Mouse (Mus musculus): ENCODE results near the gene Klhl41. TPM values are rescaled to one million over a fixed set of nuclear protein-coding genes. Genes with fewer than 3 reads are reported as not detected.

The Klhl41 gene
- polyA plus RNA-seq, 1 experiment from 2014 or later = 29.1 TPM

DNA sequence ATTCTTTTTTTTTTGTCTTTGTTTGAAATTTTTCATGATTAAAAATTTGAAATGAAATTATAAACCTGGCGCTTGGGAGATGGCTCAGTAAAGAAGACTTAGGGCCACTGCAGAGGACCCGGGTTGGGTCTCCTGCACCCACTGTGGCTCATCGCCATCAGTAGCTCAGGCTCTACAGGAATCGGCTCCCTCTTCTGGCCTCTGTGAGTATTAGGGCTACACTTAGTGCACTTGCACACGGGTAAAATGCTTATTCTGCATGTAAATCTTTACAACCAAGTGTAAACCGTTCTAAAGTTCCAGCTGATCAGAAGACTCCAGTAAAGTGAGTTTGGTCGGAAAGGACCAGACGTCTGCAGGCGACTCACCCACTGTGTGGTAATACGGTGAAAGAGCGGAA is 23.6 kb downstream of the Klhl41 start:
- 94% methylated on average over 11 of the region's 11 CpGs for WGBS
- ATAC-seq (replicated peaks; ENCODE audit: extremely low read depth, insufficient read depth, low FRiP score) = no peak

DNA sequence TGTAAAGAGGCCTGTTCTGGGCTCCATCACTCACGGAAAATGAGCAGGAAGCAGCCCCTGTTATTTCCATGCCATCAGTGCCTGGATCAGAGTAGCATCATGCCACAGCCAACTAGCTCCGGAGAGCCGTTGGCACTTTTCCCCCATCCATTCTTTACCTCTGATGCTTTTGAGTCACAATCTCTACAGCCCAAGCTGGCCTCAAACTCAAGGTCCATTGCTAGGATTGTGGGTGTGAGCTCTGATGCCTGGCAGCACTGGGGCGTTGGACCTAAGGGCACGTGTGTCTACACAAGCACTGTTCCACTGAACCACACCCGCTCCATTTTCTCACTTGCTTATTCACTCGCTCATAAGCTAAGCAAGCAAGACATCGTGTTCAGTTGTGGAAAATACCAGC is 30.5 kb downstream of the Klhl41 start:
- 92% methylated on average over 8 of the region's 8 CpGs for WGBS
- no peak for ATAC-seq (replicated peaks; ENCODE audit: extremely low read depth, insufficient read depth, low FRiP score)
- H3K4me1 ChIP-seq (ENCODE audit: control insufficient read depth, insufficient read depth, low read length) = no peaks in the 10 kb centered on the region
- H3K9me3 ChIP-seq (replicated peaks; ENCODE audit: control insufficient read depth, low read length) = no peaks in the 10 kb centered on the region
- H3K4me3 ChIP-seq (ENCODE audit: low read length) = no peak overlapping the region
- H3K9ac ChIP-seq (ENCODE audit: low read length) = no peak overlapping the region
- H3K27ac ChIP-seq (ENCODE audit: low read length) = no peak overlapping the region
- H3K4me2 ChIP-seq (ENCODE audit: low read depth, low read length) = no peak overlapping the region
- no peaks in the 10 kb centered on the region for H3K27me3 ChIP-seq (ENCODE audit: control insufficient read depth, insufficient read depth, low read length)
- peaks cover 35% of the 10 kb centered on the region for H3K36me3 ChIP-seq (ENCODE audit: control insufficient read depth, insufficient read depth)

More for the DNA sequence above, 23.6 kb downstream of the Klhl41 start:
- Histone ChIP-seq H3K4me2 (ENCODE audit: low read depth, low read length) (no peak overlapping the region), H3K9me3 (replicated peaks; ENCODE audit: control insufficient read depth, low read length) (no peaks in the 10 kb centered on the region), H3K27me3 (ENCODE audit: control insufficient read depth, insufficient read depth, low read length) (no peaks in the 10 kb centered on the region), H3K36me3 (ENCODE audit: control insufficient read depth, insufficient read depth) (peaks cover 51% of the 10 kb centered on the region), H3K4me1 (ENCODE audit: control insufficient read depth, insufficient read depth, low read length) (no peaks in the 10 kb centered on the region), H3K27ac (ENCODE audit: low read length) (no peak overlapping the region), H3K4me3 (ENCODE audit: low read length) (no peak overlapping the region), H3K9ac (ENCODE audit: low read length) (no peak overlapping the region)

DNA sequence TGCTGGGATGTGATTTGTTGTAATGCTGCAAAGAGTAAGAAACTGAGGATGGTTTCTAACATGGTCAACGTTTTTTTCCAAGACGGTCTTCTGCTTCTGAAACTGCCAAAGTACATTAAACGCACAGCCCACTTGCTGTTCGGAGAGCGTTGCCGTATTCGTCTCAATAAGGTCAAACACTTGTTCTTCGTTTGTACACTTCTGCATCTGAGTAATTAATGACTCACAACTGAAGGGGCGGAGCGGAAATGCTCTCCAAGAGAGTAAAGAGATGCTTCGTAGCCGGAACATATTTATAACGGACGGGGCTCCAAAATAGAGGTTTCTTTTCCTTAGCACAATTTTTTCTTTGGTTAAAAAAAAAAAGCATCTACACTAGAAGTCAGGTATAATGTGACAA is 42.3 kb downstream of the Klhl41 start:
- Histone ChIP-seq H3K4me2 (ENCODE audit: low read depth, low read length) (peak overlapping the region; percentile 73), H3K27ac (ENCODE audit: low read length) (no peak overlapping the region)
- ATAC-seq (replicated peaks; ENCODE audit: extremely low read depth, insufficient read depth, low FRiP score) = no peak

DNA sequence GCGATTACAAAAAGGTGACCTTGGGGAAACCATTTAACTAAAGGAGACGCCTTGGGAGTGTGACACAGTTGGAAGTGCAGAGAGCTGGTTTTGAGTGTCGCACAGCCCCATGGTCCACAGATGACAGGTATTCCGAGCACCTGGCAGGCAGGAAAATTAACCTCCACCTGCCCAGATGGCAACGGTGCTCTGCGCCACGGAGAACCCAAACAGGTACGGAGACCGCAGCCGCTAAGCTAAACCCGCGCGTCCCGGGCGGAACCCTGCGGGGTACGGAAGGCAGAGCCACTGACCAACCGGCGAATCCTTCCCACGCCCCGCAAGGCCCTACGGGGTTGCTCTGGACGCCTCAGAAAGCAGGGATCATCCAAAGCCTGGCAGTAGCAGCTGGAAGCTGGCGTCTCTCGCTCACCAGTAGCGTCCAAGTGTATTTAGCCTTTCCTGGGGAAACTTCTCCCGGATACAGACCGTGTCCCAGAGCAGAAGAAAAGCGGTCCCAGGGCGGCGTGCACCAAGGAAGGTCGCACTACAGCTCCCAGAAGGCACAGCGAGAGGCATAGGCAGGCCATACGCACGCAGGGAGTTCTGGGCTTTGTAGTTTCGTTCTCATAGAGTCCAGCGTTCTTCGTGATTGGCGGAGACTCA is 43.2 kb downstream of the Klhl41 start, which contains the start of gene Fastkd1:
Gene Fastkd1 (minus strand): TSS at position 536 of the 645 bp plus-strand sequence.
- H3K9ac ChIP-seq (ENCODE audit: low read length) = peak within 1 kb of the TSS; percentile 93
- under 1% methylated on average over 39 of the region's 39 CpGs for WGBS
- ATAC-seq (replicated peaks; ENCODE audit: extremely low read depth, insufficient read depth, low FRiP score) = peak; percentile 96

More for the DNA sequence above, 42.3 kb downstream of the Klhl41 start:
- H3K36me3 ChIP-seq (ENCODE audit: control insufficient read depth, insufficient read depth) = peaks cover 12% of the 10 kb centered on the region
- peak overlapping the region; percentile 93; the same call in 1 of the 2 replicates for H3K9ac ChIP-seq (ENCODE audit: low read length)
- no peaks in the 10 kb centered on the region for H3K27me3 ChIP-seq (ENCODE audit: control insufficient read depth, insufficient read depth, low read length)
- H3K4me3 ChIP-seq (ENCODE audit: low read length) = peak overlapping the region; percentile 6; the same call in 1 of the 2 replicates
- 87% methylated on average over 14 of the region's 14 CpGs for WGBS
- H3K9me3 ChIP-seq (replicated peaks; ENCODE audit: control insufficient read depth, low read length) = no peaks in the 10 kb centered on the region
- H3K4me1 ChIP-seq (ENCODE audit: control insufficient read depth, insufficient read depth, low read length) = peaks cover 2% of the 10 kb centered on the region

DNA sequence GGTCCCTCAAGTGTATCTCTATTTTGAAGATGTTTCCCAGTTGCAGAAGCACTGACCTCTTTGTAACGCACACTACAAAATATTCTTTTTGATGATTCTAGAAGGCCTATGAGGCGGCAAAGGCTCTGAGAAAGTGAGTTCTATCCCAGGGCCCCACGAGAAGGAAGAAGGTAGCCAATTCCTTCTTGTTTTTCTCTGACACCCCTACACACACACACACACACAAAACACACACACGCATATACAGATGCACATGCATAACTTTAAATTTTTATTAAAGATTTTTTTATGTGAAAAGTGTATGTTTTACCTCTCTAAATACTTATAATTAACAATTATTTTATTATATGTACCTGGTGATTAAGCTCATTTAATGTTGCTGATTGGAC is 43.7 kb downstream of the Klhl41 start:
- ATAC-seq (replicated peaks; ENCODE audit: extremely low read depth, insufficient read depth, low FRiP score) = no peak
- H3K27ac ChIP-seq (ENCODE audit: low read length) = no peak overlapping the region
- no peak overlapping the region for H3K9ac ChIP-seq (ENCODE audit: low read length)
- WGBS = 24% methylated on average over 4 of the region's 4 CpGs
- peaks cover 7% of the 10 kb centered on the region; the same call in 1 of the 2 replicates for H3K36me3 ChIP-seq (ENCODE audit: control insufficient read depth, insufficient read depth)
- no peaks in the 10 kb centered on the region for H3K9me3 ChIP-seq (replicated peaks; ENCODE audit: control insufficient read depth, low read length)
- peak overlapping the region; percentile 73 for H3K4me2 ChIP-seq (ENCODE audit: low read depth, low read length)
- H3K27me3 ChIP-seq (ENCODE audit: control insufficient read depth, insufficient read depth, low read length) = no peaks in the 10 kb centered on the region
- peaks cover 2% of the 10 kb centered on the region for H3K4me1 ChIP-seq (ENCODE audit: control insufficient read depth, insufficient read depth, low read length)
- peak overlapping the region; percentile 96 for H3K4me3 ChIP-seq (ENCODE audit: low read length)

More for the DNA sequence above, 43.2 kb downstream of the Klhl41 start, which contains the start of gene Fastkd1:
- peak within 1 kb of the TSS; percentile 73 for H3K4me2 ChIP-seq (ENCODE audit: low read depth, low read length)
- peak within 1 kb of the TSS; percentile 97 for H3K27ac ChIP-seq (ENCODE audit: low read length)
- no peaks in the 10 kb centered on the region for H3K27me3 ChIP-seq (ENCODE audit: control insufficient read depth, insufficient read depth, low read length)
- H3K36me3 ChIP-seq (ENCODE audit: control insufficient read depth, insufficient read depth) = peaks cover 10% of the 10 kb centered on the region; the same call in 1 of the 2 replicates
- H3K4me1 ChIP-seq (ENCODE audit: control insufficient read depth, insufficient read depth, low read length) = peaks cover 2% of the 10 kb centered on the region
- H3K9me3 ChIP-seq (replicated peaks; ENCODE audit: control insufficient read depth, low read length) = no peaks in the 10 kb centered on the region
- H3K4me3 ChIP-seq (ENCODE audit: low read length) = peak within 1 kb of the TSS; percentile 96

DNA sequence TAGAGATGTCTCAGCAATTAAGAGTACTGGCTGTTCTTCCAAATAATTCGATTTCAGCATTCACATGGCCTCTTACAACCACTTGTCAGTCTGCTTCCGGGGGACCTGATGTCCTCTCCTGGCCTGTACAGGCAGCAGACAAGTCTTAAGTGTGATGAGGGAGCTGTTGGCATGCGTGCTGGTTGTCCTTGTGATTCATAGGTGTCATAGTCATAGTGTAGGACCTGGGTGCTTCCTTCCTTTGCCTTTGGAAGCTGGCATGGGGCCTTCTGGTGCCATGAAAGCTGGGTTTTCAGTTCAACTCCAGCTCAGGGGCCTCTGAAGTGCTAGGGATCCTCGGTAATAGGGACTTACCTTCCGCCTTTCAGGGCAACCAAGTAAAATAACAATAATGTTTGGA is 44.2 kb downstream of the Klhl41 start:
- no peak for ATAC-seq (replicated peaks; ENCODE audit: extremely low read depth, insufficient read depth, low FRiP score)
- WGBS = 71% methylated on average over 5 of the region's 5 CpGs

DNA sequence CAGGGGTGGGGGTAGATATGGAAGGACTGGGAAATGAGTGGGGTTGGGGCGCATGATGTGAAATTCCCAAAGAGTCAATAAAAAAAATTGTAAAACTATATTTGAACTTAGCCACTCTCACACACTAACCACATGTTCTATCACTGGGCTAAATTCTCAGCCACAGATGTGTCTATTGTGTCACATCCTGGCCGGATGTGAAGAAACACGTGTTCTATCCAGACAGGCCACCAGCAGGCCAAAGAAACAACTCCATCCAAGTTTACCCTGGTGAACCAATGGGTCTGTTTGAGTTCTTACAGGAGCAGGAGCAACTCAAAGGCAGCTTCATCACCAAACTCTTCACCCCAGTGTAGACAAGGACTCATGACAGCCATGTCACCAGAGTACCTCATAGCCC is 46.6 kb downstream of the Klhl41 start:
- peaks cover 2% of the 10 kb centered on the region for H3K4me1 ChIP-seq (ENCODE audit: control insufficient read depth, insufficient read depth, low read length)
- H3K4me3 ChIP-seq (ENCODE audit: low read length) = no peak overlapping the region
- H3K4me2 ChIP-seq (ENCODE audit: low read depth, low read length) = no peak overlapping the region
- WGBS = 69% methylated on average over 3 of the region's 3 CpGs
- no peaks in the 10 kb centered on the region; the same call in 1 of the 2 replicates for H3K27me3 ChIP-seq (ENCODE audit: control insufficient read depth, insufficient read depth, low read length)
- no peaks in the 10 kb centered on the region for H3K9me3 ChIP-seq (replicated peaks; ENCODE audit: control insufficient read depth, low read length)
- no peaks in the 10 kb centered on the region for H3K36me3 ChIP-seq (ENCODE audit: control insufficient read depth, insufficient read depth)
- H3K27ac ChIP-seq (ENCODE audit: low read length) = no peak overlapping the region
- no peak for ATAC-seq (replicated peaks; ENCODE audit: extremely low read depth, insufficient read depth, low FRiP score)
- no peak overlapping the region for H3K9ac ChIP-seq (ENCODE audit: low read length)

More for the DNA sequence above, 44.2 kb downstream of the Klhl41 start:
- Histone ChIP-seq H3K4me2 (ENCODE audit: low read depth, low read length) (no peak overlapping the region), H3K27ac (ENCODE audit: low read length) (no peak overlapping the region), H3K27me3 (ENCODE audit: control insufficient read depth, insufficient read depth, low read length) (no peaks in the 10 kb centered on the region), H3K4me1 (ENCODE audit: control insufficient read depth, insufficient read depth, low read length) (peaks cover 2% of the 10 kb centered on the region), H3K9ac (ENCODE audit: low read length) (no peak overlapping the region), H3K9me3 (replicated peaks; ENCODE audit: control insufficient read depth, low read length) (no peaks in the 10 kb centered on the region), H3K36me3 (ENCODE audit: control insufficient read depth, insufficient read depth) (peaks cover 7% of the 10 kb centered on the region; the same call in 1 of the 2 replicates), H3K4me3 (ENCODE audit: low read length) (no peak overlapping the region)

DNA sequence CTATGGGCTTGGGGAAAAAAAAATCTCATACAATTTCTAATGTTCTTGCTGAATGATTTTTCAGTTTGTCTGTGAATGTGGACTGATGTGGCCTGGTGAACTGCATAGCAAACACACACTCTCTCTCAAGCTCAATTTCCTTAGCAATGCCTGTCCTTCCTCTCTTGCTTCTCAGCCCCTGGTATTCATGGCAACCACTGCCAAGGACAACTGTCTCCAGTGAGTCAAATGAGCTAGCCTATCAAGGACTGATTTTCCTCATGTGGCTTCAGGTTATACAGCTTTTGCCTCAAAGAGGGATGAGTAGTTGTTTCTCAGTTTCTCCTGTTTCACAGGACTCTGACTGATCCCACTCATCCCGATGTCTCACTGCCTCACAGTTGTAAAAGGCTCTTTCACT is 49.2 kb downstream of the Klhl41 start:
- ATAC-seq (replicated peaks; ENCODE audit: extremely low read depth, insufficient read depth, low FRiP score) = no peak

DNA sequence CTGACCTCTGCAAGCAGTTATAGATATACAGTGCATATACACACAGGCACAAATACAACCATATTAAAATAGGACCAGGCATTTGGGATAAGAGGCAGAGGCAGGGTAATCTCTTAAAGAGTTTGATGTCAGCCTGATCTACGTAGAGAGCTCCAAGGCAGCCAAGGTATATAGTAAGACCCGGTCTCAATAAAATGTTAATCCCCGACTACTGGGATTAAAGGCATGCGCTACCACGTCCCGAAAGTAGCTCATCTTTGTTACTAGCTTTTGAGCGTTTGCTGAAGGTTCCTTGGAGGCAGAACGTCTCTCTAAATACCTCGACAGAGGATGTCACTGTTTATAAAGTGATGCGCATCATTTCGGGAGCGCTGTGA is 52.3 kb downstream of the Klhl41 start, which contains the start of gene Ppig:
Gene Ppig (plus strand): TSS at position 273 of the 377 bp plus-strand sequence.
- peak within 1 kb of the TSS; percentile 91 for H3K27ac ChIP-seq (ENCODE audit: low read length)
- WGBS = 6% methylated on average over 12 of the region's 12 CpGs
- H3K4me3 ChIP-seq (ENCODE audit: low read length) = peak within 1 kb of the TSS; percentile 82
- H3K9me3 ChIP-seq (replicated peaks; ENCODE audit: control insufficient read depth, low read length) = no peaks in the 10 kb centered on the region
- H3K36me3 ChIP-seq (ENCODE audit: control insufficient read depth, insufficient read depth) = no peaks in the 10 kb centered on the region
- ATAC-seq (replicated peaks; ENCODE audit: extremely low read depth, insufficient read depth, low FRiP score) = no peak
- H3K4me1 ChIP-seq (ENCODE audit: control insufficient read depth, insufficient read depth, low read length) = peaks cover 6% of the 10 kb centered on the region; the same call in 1 of the 2 replicates
- no peaks in the 10 kb centered on the region; the same call in 1 of the 2 replicates for H3K27me3 ChIP-seq (ENCODE audit: control insufficient read depth, insufficient read depth, low read length)
- peak within 1 kb of the TSS; percentile 93 for H3K9ac ChIP-seq (ENCODE audit: low read length)
- H3K4me2 ChIP-seq (ENCODE audit: low read depth, low read length) = peak within 1 kb of the TSS; percentile 92

More for the DNA sequence above, 49.2 kb downstream of the Klhl41 start:
- Histone ChIP-seq H3K4me2 (ENCODE audit: low read depth, low read length) (no peak overlapping the region), H3K27ac (ENCODE audit: low read length) (no peak overlapping the region), H3K9me3 (replicated peaks; ENCODE audit: control insufficient read depth, low read length) (no peaks in the 10 kb centered on the region), H3K9ac (ENCODE audit: low read length) (no peak overlapping the region), H3K4me1 (ENCODE audit: control insufficient read depth, insufficient read depth, low read length) (0 out of 2 replicates have a peak, but pooled peaks cover 2% of the 10 kb centered on the region), H3K36me3 (ENCODE audit: control insufficient read depth, insufficient read depth) (no peaks in the 10 kb centered on the region), H3K27me3 (ENCODE audit: control insufficient read depth, insufficient read depth, low read length) (no peaks in the 10 kb centered on the region; the same call in 1 of the 2 replicates), H3K4me3 (ENCODE audit: low read length) (no peak overlapping the region)
- WGBS = 68% methylated on average over 1 of the region's 1 CpGs
